Mouse (Mus musculus): ENCODE data around the gene Zfp109. TPM values are rescaled to one million over a fixed set of nuclear protein-coding genes. Genes with fewer than 3 reads are reported as not detected.
A peak's percentile ranks its signal among the peaks of the same experiment; 100 is the strongest.
"Not testable (repeated sequence)": the region's sequence is repeated elsewhere in the genome, so short reads cannot be mapped to it uniquely, and the experiment has no call there.

Zfp109 gene
- total RNA-seq (2014; rRNA removed) (3.1 and 3.6 TPM in 2 replicates), polyA plus RNA-seq (2012; rRNA removed) (0.98 and 1.3 TPM in 2 replicates)

GRCm38 (mm10) chr7:24237040-24237791 is at the start of gene Zfp109:
Zfp109 (minus strand) TSS chr7:24237560.
- no peak within 1 kb of the TSS for H3K27ac ChIP-seq (replicated peaks; ENCODE audit: insufficient read depth, low read depth, low read length)
- WGBS = 4% methylated on average over 28 of the region's 28 CpGs
- 0 out of 2 replicates have a peak, but pooled peaks cover 2% of the 10 kb centered on the region for H3K4me1 ChIP-seq (ENCODE audit: control insufficient read depth, insufficient read depth, low read length)
- H3K4me3 ChIP-seq (ENCODE audit: insufficient read depth, low read depth, low read length) = peak within 1 kb of the TSS; percentile 82
- no peaks in the 10 kb centered on the region for H3K36me3 ChIP-seq (ENCODE audit: control insufficient read depth, insufficient read depth, low read length)
- TF ChIP-seq POLR2A (IDR thresholded peaks at IDR 0.05; ENCODE audit: extremely low read depth, insufficient read depth, low read length) (0 out of 2 replicates have a peak, but pooled peaks have one; percentile 18), CTCF (IDR thresholded peaks at IDR 0.05; ENCODE audit: low read depth, low read length) (no peak)
- peak within 1 kb of the TSS; percentile 78 for H3K9ac ChIP-seq (ENCODE audit: low read depth, low read length)
- H3K79me2 ChIP-seq (ENCODE audit: control insufficient read depth, insufficient read depth, low read length) = no peaks in the 10 kb centered on the region
- no peaks in the 10 kb centered on the region for H3K27me3 ChIP-seq (ENCODE audit: control insufficient read depth, insufficient read depth, low read length)
- peak; percentile 73 for DNase-seq (ENCODE audit: extremely low read depth, low read depth, low spot score)

- no peak overlapping the region for H3K27ac ChIP-seq (replicated peaks; ENCODE audit: insufficient read depth, low read depth, low read length)
- no peaks in the 10 kb centered on the region for H3K36me3 ChIP-seq (ENCODE audit: control insufficient read depth, insufficient read depth, low read length)
Measured at GRCm38 (mm10) chr7:24286916-24287315, 49.6 kb upstream of the Zfp109 start.

GRCm38 (mm10) chr7:24286090-24286489 is 48.7 kb upstream of the Zfp109 start:
- WGBS = 47% methylated on average over 4 of the region's 4 CpGs
- DNase-seq (ENCODE audit: extremely low read depth, low read depth, low spot score) = no peak
- Histone ChIP-seq H3K9ac (ENCODE audit: low read depth, low read length) (no peak overlapping the region), H3K27me3 (ENCODE audit: control insufficient read depth, insufficient read depth, low read length) (no peaks in the 10 kb centered on the region), H3K79me2 (ENCODE audit: control insufficient read depth, insufficient read depth, low read length) (no peaks in the 10 kb centered on the region), H3K4me1 (ENCODE audit: control insufficient read depth, insufficient read depth, low read length) (no peaks in the 10 kb centered on the region), H3K27ac (replicated peaks; ENCODE audit: insufficient read depth, low read depth, low read length) (no peak overlapping the region), H3K36me3 (ENCODE audit: control insufficient read depth, insufficient read depth, low read length) (no peaks in the 10 kb centered on the region), H3K4me3 (ENCODE audit: insufficient read depth, low read depth, low read length) (no peak overlapping the region)
- peak; percentile 29 for TF ChIP-seq CTCF (IDR thresholded peaks at IDR 0.05; ENCODE audit: low read depth, low read length)
- no peak for TF ChIP-seq POLR2A (IDR thresholded peaks at IDR 0.05; ENCODE audit: extremely low read depth, insufficient read depth, low read length)

More at GRCm38 (mm10) chr7:24286916-24287315, 49.6 kb upstream of the Zfp109 start:
- Histone ChIP-seq H3K27me3 (ENCODE audit: control insufficient read depth, insufficient read depth, low read length) (no peaks in the 10 kb centered on the region), H3K9ac (ENCODE audit: low read depth, low read length) (no peak overlapping the region), H3K79me2 (ENCODE audit: control insufficient read depth, insufficient read depth, low read length) (no peaks in the 10 kb centered on the region), H3K4me3 (ENCODE audit: insufficient read depth, low read depth, low read length) (no peak overlapping the region), H3K4me1 (ENCODE audit: control insufficient read depth, insufficient read depth, low read length) (no peaks in the 10 kb centered on the region)
- TF ChIP-seq CTCF (IDR thresholded peaks at IDR 0.05; ENCODE audit: low read depth, low read length) = no peak
- 71% methylated on average over 4 of the region's 4 CpGs for WGBS
- DNase-seq (ENCODE audit: extremely low read depth, low read depth, low spot score) = no peak

GRCm38 (mm10) chr7:24280858-24281145 is 43.4 kb upstream of the Zfp109 start:
- no peaks in the 10 kb centered on the region for H3K27me3 ChIP-seq (ENCODE audit: control insufficient read depth, insufficient read depth, low read length)
- no peaks in the 10 kb centered on the region for H3K79me2 ChIP-seq (ENCODE audit: control insufficient read depth, insufficient read depth, low read length)
- DNase-seq (ENCODE audit: extremely low read depth, low read depth, low spot score) = no peak
- no peak for TF ChIP-seq POLR2A (IDR thresholded peaks at IDR 0.05; ENCODE audit: extremely low read depth, insufficient read depth, low read length)
- no peak for TF ChIP-seq CTCF (IDR thresholded peaks at IDR 0.05; ENCODE audit: low read depth, low read length)
- H3K4me1 ChIP-seq (ENCODE audit: control insufficient read depth, insufficient read depth, low read length) = no peaks in the 10 kb centered on the region
- WGBS = 57% methylated on average over 4 of the region's 4 CpGs
- no peak overlapping the region for H3K4me3 ChIP-seq (ENCODE audit: insufficient read depth, low read depth, low read length)
- H3K9ac ChIP-seq (ENCODE audit: low read depth, low read length) = no peak overlapping the region
- H3K27ac ChIP-seq (replicated peaks; ENCODE audit: insufficient read depth, low read depth, low read length) = no peak overlapping the region
- H3K36me3 ChIP-seq (ENCODE audit: control insufficient read depth, insufficient read depth, low read length) = no peaks in the 10 kb centered on the region

GRCm38 (mm10) chr7:24280031-24280857 is 42.9 kb upstream of the Zfp109 start:
- no peaks in the 10 kb centered on the region for H3K27me3 ChIP-seq (ENCODE audit: control insufficient read depth, insufficient read depth, low read length)
- no peaks in the 10 kb centered on the region for H3K4me1 ChIP-seq (ENCODE audit: control insufficient read depth, insufficient read depth, low read length)
- no peak overlapping the region for H3K27ac ChIP-seq (replicated peaks; ENCODE audit: insufficient read depth, low read depth, low read length)
- no peak for TF ChIP-seq POLR2A (IDR thresholded peaks at IDR 0.05; ENCODE audit: extremely low read depth, insufficient read depth, low read length)
- 61% methylated on average over 10 of the region's 10 CpGs for WGBS
- no peak overlapping the region for H3K9ac ChIP-seq (ENCODE audit: low read depth, low read length)
- DNase-seq (ENCODE audit: extremely low read depth, low read depth, low spot score) = no peak
- no peak overlapping the region for H3K4me3 ChIP-seq (ENCODE audit: insufficient read depth, low read depth, low read length)
- no peaks in the 10 kb centered on the region for H3K79me2 ChIP-seq (ENCODE audit: control insufficient read depth, insufficient read depth, low read length)
- H3K36me3 ChIP-seq (ENCODE audit: control insufficient read depth, insufficient read depth, low read length) = no peaks in the 10 kb centered on the region

GRCm38 (mm10) chr7:24278771-24279170 is 41.4 kb upstream of the Zfp109 start:
- H3K4me3 ChIP-seq (ENCODE audit: insufficient read depth, low read depth, low read length); H3K79me2 ChIP-seq (ENCODE audit: control insufficient read depth, insufficient read depth, low read length); H3K27me3 ChIP-seq (ENCODE audit: control insufficient read depth, insufficient read depth, low read length); H3K9ac ChIP-seq (ENCODE audit: low read depth, low read length); DNase-seq (ENCODE audit: extremely low read depth, low read depth, low spot score); H3K4me1 ChIP-seq (ENCODE audit: control insufficient read depth, insufficient read depth, low read length); H3K27ac ChIP-seq (replicated peaks; ENCODE audit: insufficient read depth, low read depth, low read length): not testable (repeated sequence)
- peaks cover 11% of the 10 kb centered on the region for H3K36me3 ChIP-seq (ENCODE audit: control insufficient read depth, insufficient read depth, low read length)
- 91% methylated on average over 3 of the region's 3 CpGs for WGBS

All from liver, adult 2 months (tissue).